Mouse (Mus musculus): ENCODE measurements at regions not wholly inside any gene's neighbourhood (a gene's known extent, or its start where the extent isn't known, plus 50 kb on each side); places are given as distances from the start of the nearest gene placed in this dataset.

DNA sequence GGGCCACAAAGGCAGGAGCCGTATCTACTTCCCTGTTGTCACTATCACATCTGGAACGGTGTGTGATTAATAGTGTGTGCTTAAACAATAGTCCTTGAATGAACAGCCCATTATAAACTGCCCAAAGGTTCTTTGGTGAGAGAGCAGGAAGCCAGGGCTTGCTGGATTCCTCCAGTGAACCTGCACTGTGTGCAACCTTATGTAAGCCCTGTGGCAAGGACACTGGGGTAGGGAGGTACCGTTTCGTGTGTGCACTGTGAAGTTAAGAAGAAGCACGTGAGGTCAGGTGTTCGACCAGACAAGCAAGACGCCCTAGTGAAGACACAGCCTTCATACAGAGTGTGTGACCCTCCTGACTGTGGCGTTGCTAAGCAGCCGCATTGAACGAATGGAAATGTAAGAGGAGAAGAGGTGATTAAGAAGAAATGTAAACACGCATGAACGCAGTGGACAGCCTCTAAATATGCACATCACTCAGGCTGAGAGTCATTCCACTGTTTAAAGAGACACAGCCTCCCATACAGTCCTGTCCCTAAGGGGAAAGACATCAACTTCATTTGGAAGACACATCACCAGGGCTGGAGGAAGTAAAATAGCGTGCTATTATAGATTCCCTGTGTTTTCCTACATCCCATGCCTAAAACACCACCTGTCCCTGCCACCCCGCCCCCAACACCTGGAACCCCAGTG, 472.0 kb upstream of the Gm19410 start:
- Histone ChIP-seq H3K4me1 (replicated peaks; ENCODE audit: control insufficient read depth, insufficient read depth, low read length) (no peaks in the 10 kb centered on the region), H3K4me2 (replicated peaks) (no peak overlapping the region), H3K4me3 (replicated peaks; ENCODE audit: low read length) (no peak overlapping the region), H3K27me3 (ENCODE audit: control insufficient read depth, insufficient read depth, low read length) (no peaks in the 10 kb centered on the region), H3K36me3 (replicated peaks; ENCODE audit: control insufficient read depth, insufficient read depth) (no peaks in the 10 kb centered on the region), H3K27ac (no peak overlapping the region), H3K9me3 (ENCODE audit: control insufficient read depth, low read length) (no peaks in the 10 kb centered on the region), H3K9ac (no peak overlapping the region)
- peak; percentile 31; the same call in 1 of the 2 replicates for ATAC-seq (ENCODE audit: low FRiP score)
- no peak for DNase-seq (ENCODE audit: low spot score)
- WGBS, result 64% methylated on average over 14 of the region's 14 CpGs

DNA sequence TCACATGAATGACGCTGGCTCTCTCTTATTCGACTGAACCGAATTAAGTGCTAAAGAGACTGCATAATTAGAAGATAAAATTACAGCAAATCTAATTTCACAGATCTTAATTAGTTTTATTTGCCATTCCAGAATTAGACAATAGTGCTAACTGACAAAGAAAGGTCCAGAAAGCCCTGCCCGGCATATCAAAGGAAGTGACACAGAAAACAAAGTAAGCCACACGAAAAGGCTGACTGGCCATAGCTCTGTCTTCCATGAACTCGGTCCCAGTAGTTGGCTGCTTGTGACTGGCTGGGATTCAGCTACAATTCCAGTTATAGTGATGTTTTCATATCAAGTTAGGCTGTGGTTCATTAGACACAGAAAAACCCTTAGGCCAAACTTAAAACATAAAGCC, 468.7 kb upstream of the Gm19410 start:
- H3K4me3 ChIP-seq (replicated peaks; ENCODE audit: low read length), result no peak overlapping the region
- no peak overlapping the region for H3K9ac ChIP-seq
- 68% methylated on average over 6 of the region's 6 CpGs for WGBS
- no peaks in the 10 kb centered on the region for H3K36me3 ChIP-seq (replicated peaks; ENCODE audit: control insufficient read depth, insufficient read depth)
- DNase-seq (ENCODE audit: low spot score), result no peak
- H3K4me1 ChIP-seq (replicated peaks; ENCODE audit: control insufficient read depth, insufficient read depth, low read length), result 0 out of 2 replicates have a peak, but pooled peaks cover 4% of the 10 kb centered on the region
- no peak overlapping the region for H3K27ac ChIP-seq
- H3K9me3 ChIP-seq (ENCODE audit: control insufficient read depth, low read length), result no peaks in the 10 kb centered on the region
- H3K27me3 ChIP-seq (ENCODE audit: control insufficient read depth, insufficient read depth, low read length), result no peaks in the 10 kb centered on the region
- no peak for ATAC-seq (ENCODE audit: low FRiP score)
- no peak overlapping the region for H3K4me2 ChIP-seq (replicated peaks)

GRCm38 (mm10) chr8:35299088-35299487, 466.5 kb upstream of the Gm19410 start:
- Histone ChIP-seq H3K9me3 (ENCODE audit: control insufficient read depth, low read length) (no peaks in the 10 kb centered on the region), H3K27me3 (ENCODE audit: control insufficient read depth, insufficient read depth, low read length) (no peaks in the 10 kb centered on the region), H3K4me3 (replicated peaks; ENCODE audit: low read length) (no peak overlapping the region), H3K36me3 (replicated peaks; ENCODE audit: control insufficient read depth, insufficient read depth) (no peaks in the 10 kb centered on the region), H3K4me1 (replicated peaks; ENCODE audit: control insufficient read depth, insufficient read depth, low read length) (0 out of 2 replicates have a peak, but pooled peaks cover 4% of the 10 kb centered on the region), H3K9ac (no peak overlapping the region), H3K4me2 (replicated peaks) (no peak overlapping the region), H3K27ac (no peak overlapping the region)
- DNase-seq (ENCODE audit: low spot score), result no peak
- ATAC-seq (ENCODE audit: low FRiP score), result no peak
- 91% methylated on average over 9 of the region's 9 CpGs for WGBS

GRCm38 (mm10) chr8:35300359-35300758, 465.2 kb upstream of the Gm19410 start:
- H3K9me3 ChIP-seq (ENCODE audit: control insufficient read depth, low read length), result peaks cover 7% of the 10 kb centered on the region
- DNase-seq (ENCODE audit: low spot score) (no peak), ATAC-seq (ENCODE audit: low FRiP score) (no peak; the same call in 1 of the 2 replicates)
- H3K4me2 ChIP-seq (replicated peaks), result no peak overlapping the region
- H3K27ac ChIP-seq, result no peak overlapping the region
- no peaks in the 10 kb centered on the region for H3K27me3 ChIP-seq (ENCODE audit: control insufficient read depth, insufficient read depth, low read length)
- H3K9ac ChIP-seq, result no peak overlapping the region
- no peaks in the 10 kb centered on the region for H3K36me3 ChIP-seq (replicated peaks; ENCODE audit: control insufficient read depth, insufficient read depth)
- H3K4me1 ChIP-seq (replicated peaks; ENCODE audit: control insufficient read depth, insufficient read depth, low read length), result 0 out of 2 replicates have a peak, but pooled peaks cover 4% of the 10 kb centered on the region
- 71% methylated on average over 3 of the region's 3 CpGs for WGBS
- H3K4me3 ChIP-seq (replicated peaks; ENCODE audit: low read length), result no peak overlapping the region

GRCm38 (mm10) chr8:35300881-35301521, 464.6 kb upstream of the Gm19410 start:
- Histone ChIP-seq H3K4me2 (replicated peaks) (no peak overlapping the region), H3K4me1 (replicated peaks; ENCODE audit: control insufficient read depth, insufficient read depth, low read length) (0 out of 2 replicates have a peak, but pooled peaks cover 4% of the 10 kb centered on the region), H3K36me3 (replicated peaks; ENCODE audit: control insufficient read depth, insufficient read depth) (no peaks in the 10 kb centered on the region), H3K4me3 (replicated peaks; ENCODE audit: low read length) (no peak overlapping the region), H3K9me3 (ENCODE audit: control insufficient read depth, low read length) (peaks cover 7% of the 10 kb centered on the region), H3K9ac (no peak overlapping the region), H3K27me3 (ENCODE audit: control insufficient read depth, insufficient read depth, low read length) (no peaks in the 10 kb centered on the region), H3K27ac (no peak overlapping the region)
- DNase-seq (ENCODE audit: low spot score) (peak; percentile 34), ATAC-seq (ENCODE audit: low FRiP score) (peak; percentile 59; the same call in 1 of the 2 replicates)
- WGBS, result 66% methylated on average over 10 of the region's 10 CpGs

GRCm38 (mm10) chr8:35302856-35303255, 462.7 kb upstream of the Gm19410 start:
- Histone ChIP-seq H3K4me3 (replicated peaks; ENCODE audit: low read length) (no peak overlapping the region), H3K9ac (no peak overlapping the region), H3K4me1 (replicated peaks; ENCODE audit: control insufficient read depth, insufficient read depth, low read length) (0 out of 2 replicates have a peak, but pooled peaks cover 4% of the 10 kb centered on the region), H3K27ac (no peak overlapping the region), H3K36me3 (replicated peaks; ENCODE audit: control insufficient read depth, insufficient read depth) (no peaks in the 10 kb centered on the region), H3K27me3 (ENCODE audit: control insufficient read depth, insufficient read depth, low read length) (no peaks in the 10 kb centered on the region), H3K9me3 (ENCODE audit: control insufficient read depth, low read length) (peaks cover 7% of the 10 kb centered on the region), H3K4me2 (replicated peaks) (no peak overlapping the region)
- 96% methylated on average over 7 of the region's 7 CpGs for WGBS
- no peak for ATAC-seq (ENCODE audit: low FRiP score)
- no peak for DNase-seq (ENCODE audit: low spot score)

- Histone ChIP-seq H3K27me3 (ENCODE audit: control insufficient read depth, insufficient read depth, low read length) (no peaks in the 10 kb centered on the region), H3K4me3 (replicated peaks; ENCODE audit: low read length) (no peak overlapping the region), H3K9me3 (ENCODE audit: control insufficient read depth, low read length) (no peaks in the 10 kb centered on the region), H3K9ac (no peak overlapping the region), H3K4me1 (replicated peaks; ENCODE audit: control insufficient read depth, insufficient read depth, low read length) (no peaks in the 10 kb centered on the region), H3K36me3 (replicated peaks; ENCODE audit: control insufficient read depth, insufficient read depth) (no peaks in the 10 kb centered on the region), H3K4me2 (replicated peaks) (no peak overlapping the region), H3K27ac (no peak overlapping the region)
- no peak for ATAC-seq (ENCODE audit: low FRiP score)
- DNase-seq (ENCODE audit: low spot score), result no peak
- 81% methylated on average over 10 of the region's 10 CpGs for WGBS
Observed at GRCm38 (mm10) chr8:35321270-35321865, 444.2 kb upstream of the Gm19410 start.

GRCm38 (mm10) chr8:35323180-35323975, 442.2 kb upstream of the Gm19410 start:
- Histone ChIP-seq H3K4me2 (replicated peaks) (no peak overlapping the region), H3K9me3 (ENCODE audit: control insufficient read depth, low read length) (no peaks in the 10 kb centered on the region), H3K36me3 (replicated peaks; ENCODE audit: control insufficient read depth, insufficient read depth) (no peaks in the 10 kb centered on the region), H3K27me3 (ENCODE audit: control insufficient read depth, insufficient read depth, low read length) (no peaks in the 10 kb centered on the region), H3K4me3 (replicated peaks; ENCODE audit: low read length) (no peak overlapping the region), H3K9ac (no peak overlapping the region), H3K4me1 (replicated peaks; ENCODE audit: control insufficient read depth, insufficient read depth, low read length) (no peaks in the 10 kb centered on the region), H3K27ac (no peak overlapping the region)
- no peak for DNase-seq (ENCODE audit: low spot score)
- WGBS, result 76% methylated on average over 15 of the region's 15 CpGs
- ATAC-seq (ENCODE audit: low FRiP score), result no peak
